Mouse (Mus musculus): ENCODE results near the gene 4931409K22Rik. TPM values are rescaled to one million over a fixed set of nuclear protein-coding genes. Genes with fewer than 3 reads are reported as not detected.

Gene 4931409K22Rik
- polyA plus RNA-seq, 1 experiment from 2014 or later, result 0.18 TPM

GRCm38 (mm10) chr5:24510635-24511034, 46.0 kb downstream of the 4931409K22Rik start:
- no peaks in the 10 kb centered on the region for H3K36me3 ChIP-seq
- WGBS, result 52% methylated on average over 11 of the region's 11 CpGs
- H3K27me3 ChIP-seq, result no peaks in the 10 kb centered on the region
- no peaks in the 10 kb centered on the region for H3K4me1 ChIP-seq (replicated peaks)
- H3K27ac ChIP-seq (replicated peaks), result no peak overlapping the region
- H3K9ac ChIP-seq, result no peak overlapping the region
- no peak for ATAC-seq (ENCODE audit: low FRiP score, low read depth)
- no peak overlapping the region for H3K4me2 ChIP-seq
- H3K9me3 ChIP-seq, result no peaks in the 10 kb centered on the region
- H3K4me3 ChIP-seq, result no peak overlapping the region

GRCm38 (mm10) chr5:24508406-24508805, 48.2 kb downstream of the 4931409K22Rik start:
- Histone ChIP-seq H3K27me3 (peaks cover 12% of the 10 kb centered on the region; the same call in 1 of the 2 replicates), H3K36me3 (no peaks in the 10 kb centered on the region), H3K9ac (no peak overlapping the region), H3K4me3 (no peak overlapping the region), H3K4me1 (replicated peaks) (peaks cover 7% of the 10 kb centered on the region; the same call in 1 of the 2 replicates), H3K9me3 (no peaks in the 10 kb centered on the region), H3K27ac (replicated peaks) (no peak overlapping the region), H3K4me2 (no peak overlapping the region)
- ATAC-seq (ENCODE audit: low FRiP score, low read depth), result no peak
- WGBS, result 95% methylated on average over 7 of the region's 7 CpGs

- H3K9me3 ChIP-seq, result no peaks in the 10 kb centered on the region
- WGBS, result 68% methylated on average over 2 of the region's 2 CpGs
- peaks cover 20% of the 10 kb centered on the region; the same call in 1 of the 2 replicates for H3K27me3 ChIP-seq
- peaks cover 20% of the 10 kb centered on the region for H3K36me3 ChIP-seq
- no peak for ATAC-seq (ENCODE audit: low FRiP score, low read depth)
- no peak overlapping the region for H3K27ac ChIP-seq (replicated peaks)
- no peak overlapping the region for H3K4me3 ChIP-seq
- peaks cover 16% of the 10 kb centered on the region for H3K4me1 ChIP-seq (replicated peaks)
- no peak overlapping the region for H3K9ac ChIP-seq
- no peak overlapping the region for H3K4me2 ChIP-seq
Measured at GRCm38 (mm10) chr5:24505513-24505912, 51.1 kb downstream of the 4931409K22Rik start.

- 72% methylated on average over 4 of the region's 4 CpGs for WGBS
- no peak overlapping the region for H3K9ac ChIP-seq
- no peak for ATAC-seq (ENCODE audit: low FRiP score, low read depth)
Measured at GRCm38 (mm10) chr5:24502786-24503185, 53.8 kb downstream of the 4931409K22Rik start.

DNA sequence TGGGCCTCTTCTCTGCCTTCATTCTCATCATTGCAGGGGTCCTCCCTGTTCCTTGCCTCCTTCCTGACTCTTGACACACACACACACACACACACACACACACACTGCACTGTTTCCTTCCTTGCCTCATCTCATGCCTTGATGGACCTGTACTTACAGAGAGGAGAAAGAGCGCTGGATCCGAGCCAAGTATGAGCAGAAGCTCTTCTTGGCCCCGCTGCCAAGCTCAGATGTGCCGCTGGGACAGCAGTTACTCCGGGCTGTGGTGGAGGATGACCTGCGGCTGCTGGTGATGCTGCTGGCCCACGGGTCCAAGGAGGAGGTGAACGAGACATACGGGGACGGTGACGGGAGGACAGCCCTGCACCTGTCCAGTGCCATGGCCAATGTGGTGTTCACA, 55.8 kb downstream of the 4931409K22Rik start:
- 63% methylated on average over 11 of the region's 11 CpGs for WGBS
- Histone ChIP-seq H3K9me3 (no peaks in the 10 kb centered on the region), H3K9ac (no peak overlapping the region), H3K36me3 (peaks cover 36% of the 10 kb centered on the region), H3K4me3 (no peak overlapping the region), H3K27ac (replicated peaks) (no peak overlapping the region), H3K4me2 (no peak overlapping the region), H3K4me1 (replicated peaks) (peaks cover 59% of the 10 kb centered on the region), H3K27me3 (peaks cover 20% of the 10 kb centered on the region; the same call in 1 of the 2 replicates)
- no peak for ATAC-seq (ENCODE audit: low FRiP score, low read depth)

More at GRCm38 (mm10) chr5:24502786-24503185, 53.8 kb downstream of the 4931409K22Rik start:
- Histone ChIP-seq H3K9me3 (no peaks in the 10 kb centered on the region), H3K36me3 (peaks cover 36% of the 10 kb centered on the region), H3K27ac (replicated peaks) (no peak overlapping the region), H3K27me3 (peaks cover 20% of the 10 kb centered on the region; the same call in 1 of the 2 replicates), H3K4me1 (replicated peaks) (peaks cover 42% of the 10 kb centered on the region), H3K4me3 (no peak overlapping the region), H3K4me2 (no peak overlapping the region)

- 39% methylated on average over 10 of the region's 10 CpGs for WGBS
- Histone ChIP-seq H3K9me3 (no peaks in the 10 kb centered on the region), H3K4me3 (no peak overlapping the region), H3K27ac (replicated peaks) (no peak overlapping the region), H3K27me3 (peaks cover 14% of the 10 kb centered on the region; the same call in 1 of the 2 replicates), H3K36me3 (peaks cover 40% of the 10 kb centered on the region), H3K4me1 (replicated peaks) (peaks cover 67% of the 10 kb centered on the region), H3K9ac (no peak overlapping the region), H3K4me2 (no peak overlapping the region)
- ATAC-seq (ENCODE audit: low FRiP score, low read depth), result no peak
Measured at GRCm38 (mm10) chr5:24499113-24499512, 57.5 kb downstream of the 4931409K22Rik start.

GRCm38 (mm10) chr5:24497526-24497925, 59.1 kb downstream of the 4931409K22Rik start:
- no peak for ATAC-seq (ENCODE audit: low FRiP score, low read depth)
- Histone ChIP-seq H3K27me3 (no peaks in the 10 kb centered on the region), H3K4me3 (no peak overlapping the region), H3K36me3 (peaks cover 47% of the 10 kb centered on the region), H3K9ac (no peak overlapping the region), H3K27ac (replicated peaks) (peak overlapping the region; percentile 2; the same call in 1 of the 2 replicates), H3K4me1 (replicated peaks) (peaks cover 67% of the 10 kb centered on the region), H3K9me3 (no peaks in the 10 kb centered on the region), H3K4me2 (no peak overlapping the region)
- WGBS, result 50% methylated on average over 12 of the region's 12 CpGs

DNA sequence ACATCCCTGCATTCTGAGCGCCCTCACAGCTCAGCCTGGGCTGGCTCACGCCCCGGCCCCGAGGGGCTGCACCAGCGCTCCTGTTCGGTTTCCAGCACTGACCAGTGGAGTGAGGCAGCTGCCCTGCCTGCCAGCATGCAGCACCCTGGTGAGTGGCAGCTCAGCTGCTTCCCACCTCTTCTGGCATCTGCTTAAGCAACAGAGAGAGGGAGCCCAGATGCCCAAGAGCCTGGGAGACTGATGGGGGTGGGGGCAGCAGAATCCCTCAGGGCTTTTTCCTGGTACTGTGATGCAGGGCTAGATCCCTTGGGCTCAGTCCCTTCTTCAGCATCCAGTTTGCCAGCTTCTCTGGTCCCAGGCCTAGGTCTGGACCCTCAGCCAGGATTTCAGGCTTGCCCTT, 59.9 kb downstream of the 4931409K22Rik start:
- H3K4me3 ChIP-seq, result no peak overlapping the region
- H3K36me3 ChIP-seq, result peaks cover 49% of the 10 kb centered on the region
- H3K9ac ChIP-seq, result no peak overlapping the region
- no peak for ATAC-seq (ENCODE audit: low FRiP score, low read depth)
- peaks cover 67% of the 10 kb centered on the region for H3K4me1 ChIP-seq (replicated peaks)
- WGBS, result 50% methylated on average over 6 of the region's 6 CpGs
- H3K27ac ChIP-seq (replicated peaks), result 0 out of 2 replicates have a peak overlapping the region, but pooled peaks have one; percentile 2
- no peaks in the 10 kb centered on the region for H3K27me3 ChIP-seq
- no peak overlapping the region for H3K4me2 ChIP-seq
- H3K9me3 ChIP-seq, result no peaks in the 10 kb centered on the region

GRCm38 (mm10) chr5:24495019-24495418, 61.6 kb downstream of the 4931409K22Rik start:
- no peak overlapping the region for H3K4me2 ChIP-seq
- no peak overlapping the region for H3K4me3 ChIP-seq
- no peaks in the 10 kb centered on the region for H3K27me3 ChIP-seq
- 0 out of 2 replicates have a peak, but pooled peaks have one; percentile 21 for ATAC-seq (ENCODE audit: low FRiP score, low read depth)
- peaks cover 60% of the 10 kb centered on the region for H3K4me1 ChIP-seq (replicated peaks)
- peak overlapping the region; percentile 20; the same call in 1 of the 2 replicates for H3K27ac ChIP-seq (replicated peaks)
- no peak overlapping the region for H3K9ac ChIP-seq
- H3K9me3 ChIP-seq, result no peaks in the 10 kb centered on the region
- 44% methylated on average over 15 of the region's 15 CpGs for WGBS
- peaks cover 48% of the 10 kb centered on the region for H3K36me3 ChIP-seq

MicroRNAs within 50 kb of the gene (microRNA counts, 519-probe panel; counts per million panel counts)
- microRNA mmu-miR-671-3p, result 1,638 counts per million, percentile 9 among the panel's probes with 10 or more counts
- not detected for microRNA mmu-miR-671-5p

Small RNA genes within 50 kb of the gene (microRNA-seq; reads per million reads assigned to microRNA genes)
- gene Mir671, result 360 reads per million, percentile 67 among the genes with 10 or more reads in this experiment

Other genes with a start within 250 kb of the 4931409K22Rik start
- 13.0 and 17.9 TPM in 2 replicates for gene Kcnh2, start 205.2 kb downstream of the 4931409K22Rik start, polyA plus RNA-seq (2015; fragmentation: Nextera tagmentation; extraction: Ambion mirVana)
- 9.6 and 10.7 TPM in 2 replicates for gene Nos3, start 192.0 kb downstream of the 4931409K22Rik start, polyA plus RNA-seq (2015; fragmentation: Nextera tagmentation; extraction: Ambion mirVana)
- 2.9 and 3.6 TPM in 2 replicates for gene Atg9b, start 164.7 kb downstream of the 4931409K22Rik start, polyA plus RNA-seq (2015; fragmentation: Nextera tagmentation; extraction: Ambion mirVana)
- 49.7 and 56.5 TPM in 2 replicates for gene Abcb8, start 163.1 kb downstream of the 4931409K22Rik start, polyA plus RNA-seq (2015; fragmentation: Nextera tagmentation; extraction: Ambion mirVana)
- gene Asic3, start 143.4 kb downstream of the 4931409K22Rik start, polyA plus RNA-seq (2015; fragmentation: Nextera tagmentation; extraction: Ambion mirVana), result 0.88 and 1.4 TPM in 2 replicates
- gene Cdk5, start 133.3 kb downstream of the 4931409K22Rik start, polyA plus RNA-seq (2015; fragmentation: Nextera tagmentation; extraction: Ambion mirVana), result 115 and 123 TPM in 2 replicates
- 25.1 and 26.8 TPM in 2 replicates for gene Slc4a2, start 133.0 kb downstream of the 4931409K22Rik start, polyA plus RNA-seq (2015; fragmentation: Nextera tagmentation; extraction: Ambion mirVana)
- gene Fastk, start 111.5 kb downstream of the 4931409K22Rik start, polyA plus RNA-seq (2015; fragmentation: Nextera tagmentation; extraction: Ambion mirVana), result 96.8 and 113 TPM in 2 replicates
- gene Tmub1, start 109.0 kb downstream of the 4931409K22Rik start, polyA plus RNA-seq (2015; fragmentation: Nextera tagmentation; extraction: Ambion mirVana), result 55.1 and 64.2 TPM in 2 replicates
- 112 and 124 TPM in 2 replicates for gene Agap3, start 104.6 kb downstream of the 4931409K22Rik start, polyA plus RNA-seq (2015; fragmentation: Nextera tagmentation; extraction: Ambion mirVana)
- gene Gbx1, start 29.6 kb downstream of the 4931409K22Rik start, polyA plus RNA-seq (2015; fragmentation: Nextera tagmentation; extraction: Ambion mirVana), result 6.8 and 8.8 TPM in 2 replicates
- gene Asb10, start 15.8 kb downstream of the 4931409K22Rik start, polyA plus RNA-seq (2015; fragmentation: Nextera tagmentation; extraction: Ambion mirVana), result 0.14 and 0.26 TPM in 2 replicates
- 78.7 and 82.1 TPM in 2 replicates for gene Abcf2, start 20.7 kb upstream of the 4931409K22Rik start, polyA plus RNA-seq (2015; fragmentation: Nextera tagmentation; extraction: Ambion mirVana)
- 18.7 and 19.0 TPM in 2 replicates for gene Chpf2, start 29.9 kb upstream of the 4931409K22Rik start, polyA plus RNA-seq (2015; fragmentation: Nextera tagmentation; extraction: Ambion mirVana)
- 134 and 138 TPM in 2 replicates for gene Smarcd3, start 67.6 kb upstream of the 4931409K22Rik start, polyA plus RNA-seq (2015; fragmentation: Nextera tagmentation; extraction: Ambion mirVana)
- 43.9 and 49.0 TPM in 2 replicates for gene Nub1, start 128.7 kb upstream of the 4931409K22Rik start, polyA plus RNA-seq (2015; fragmentation: Nextera tagmentation; extraction: Ambion mirVana)
- gene Wdr86, start 173.9 kb upstream of the 4931409K22Rik start, polyA plus RNA-seq (2015; fragmentation: Nextera tagmentation; extraction: Ambion mirVana), result 7.7 and 8.2 TPM in 2 replicates
- gene Crygn, start 201.2 kb upstream of the 4931409K22Rik start, polyA plus RNA-seq (2015; fragmentation: Nextera tagmentation; extraction: Ambion mirVana), result 0.77 and 2.0 TPM in 2 replicates